Mouse (Mus musculus) kidney, postnatal 0 days (tissue): ENCODE measurements at regions not wholly inside any gene's neighbourhood (a gene's known extent, or its start where the extent isn't known, plus 50 kb on each side); places are given as distances from the start of the nearest gene placed in this dataset.
"Not testable (repeated sequence)": the region's sequence is repeated elsewhere in the genome, so short reads cannot be mapped to it uniquely, and the experiment has no call there.

Source experiments
- ATAC-seq: fragments of 200-750 bp; cut with Nextera tagmentation; replicated peaks from 2 replicates; pipeline ENCODE4 v1.8.0; 2017; ENCODE audit warnings: low read depth, moderate number of reproducible peaks, moderate TSS enrichment, moderate library complexity; ENCODE audit not compliant: low FRiP score
- DNase-seq: peaks from one replicate; pipeline ENCODE4 v3.0.0-alpha.2; 2016; ENCODE audit warnings: low spot score
- H3K27ac ChIP-seq: fragments of 300-500 bp; sonication (generic); 2 replicates; pipeline ENCODE4 v1.5.1; 2014; ENCODE audit warnings: mild to moderate bottlenecking
- H3K27me3 ChIP-seq: fragments of 300-500 bp; sonication (generic); 2 replicates; pipeline ENCODE4 v1.6.1; 2014; ENCODE audit warnings: low read length, mixed read lengths; ENCODE audit not compliant: insufficient read depth
- H3K36me3 ChIP-seq: fragments of 300-500 bp; sonication (generic); 2 replicates; pipeline ENCODE4 v1.6.1; 2014; ENCODE audit warnings: low read length, mixed read lengths; ENCODE audit not compliant: insufficient read depth
- H3K4me1 ChIP-seq: fragments of 300-500 bp; sonication (generic); replicated peaks from 2 replicates; pipeline ENCODE4 v1.6.1; 2014; ENCODE audit warnings: antibody characterized with exemption, low read length, mixed read lengths; ENCODE audit not compliant: insufficient read depth
- H3K4me2 ChIP-seq: fragments of 300-500 bp; sonication (generic); 2 replicates; pipeline ENCODE4 v1.6.1; 2014; ENCODE audit warnings: mild to moderate bottlenecking, low read length, moderate library complexity, mixed read lengths
- H3K4me3 ChIP-seq: fragments of 300-500 bp; sonication (generic); replicated peaks from 2 replicates; pipeline ENCODE4 v1.5.1; 2014; ENCODE audit warnings: low read depth, low read length
- H3K9ac ChIP-seq: fragments of 300-500 bp; sonication (generic); 2 replicates; pipeline ENCODE4 v1.6.1; 2014; ENCODE audit warnings: low read depth, low read length
- H3K9me3 ChIP-seq: fragments of 300-500 bp; sonication (generic); replicated peaks from 2 replicates; pipeline ENCODE4 v1.6.1; 2016; ENCODE audit warnings: low read length, inconsistent platforms, mixed read lengths
- CTCF ChIP-seq: IDR thresholded peaks from 2 replicates; pipeline ENCODE4 v1.5.1; 2016; ENCODE audit warnings: antibody characterized with exemption, low read depth, mild to moderate bottlenecking, moderate library complexity
- WGBS: fragments of 180-500 bp; shearing (Covaris S2); extraction: QIAGEN DNeasy Blood & Tissue Kit; methylation state at CpG from one replicate; pipeline ENCODE4 v1.1.7; 2014; 5-methylcytosine and 5-hydroxymethylcytosine counted together

GRCm38 (mm10) chr15:43624431-43624965, 3490.3 kb downstream of the 9330182O14Rik start:
- WGBS = 66% methylated on average over 2 of the region's 2 CpGs
- ATAC-seq = no peak

GRCm38 (mm10) chr15:43625021-43625510, 3490.9 kb downstream of the 9330182O14Rik start:
- no peak overlapping the region for H3K27ac ChIP-seq
- 52% methylated on average over 4 of the region's 4 CpGs for WGBS
- H3K9me3 ChIP-seq = no peaks in the 10 kb centered on the region
- H3K4me1 ChIP-seq = no peaks in the 10 kb centered on the region
- no peak overlapping the region for H3K4me3 ChIP-seq
- no peaks in the 10 kb centered on the region for H3K36me3 ChIP-seq
- H3K9ac ChIP-seq = no peak overlapping the region
- no peak for ATAC-seq
- no peaks in the 10 kb centered on the region for H3K27me3 ChIP-seq
- no peak overlapping the region for H3K4me2 ChIP-seq
- no peak for TF ChIP-seq CTCF
- DNase-seq = no peak

More at GRCm38 (mm10) chr15:43624431-43624965, 3490.3 kb downstream of the 9330182O14Rik start:
- H3K4me1 ChIP-seq = no peaks in the 10 kb centered on the region
- DNase-seq = no peak
- TF ChIP-seq CTCF = no peak
- no peak overlapping the region for H3K4me2 ChIP-seq
- no peaks in the 10 kb centered on the region for H3K36me3 ChIP-seq
- H3K4me3 ChIP-seq = no peak overlapping the region
- H3K27ac ChIP-seq = no peak overlapping the region
- H3K9ac ChIP-seq = no peak overlapping the region
- H3K9me3 ChIP-seq = no peaks in the 10 kb centered on the region
- no peaks in the 10 kb centered on the region for H3K27me3 ChIP-seq

GRCm38 (mm10) chr15:43650818-43651500, 3516.8 kb downstream of the 9330182O14Rik start:
- no peak for TF ChIP-seq CTCF
- H3K4me3 ChIP-seq = no peak overlapping the region
- no peaks in the 10 kb centered on the region for H3K36me3 ChIP-seq
- H3K4me1 ChIP-seq = no peaks in the 10 kb centered on the region
- H3K9ac ChIP-seq = no peak overlapping the region
- DNase-seq (no peak), ATAC-seq (no peak)
- H3K27ac ChIP-seq = no peak overlapping the region
- WGBS = 80% methylated on average over 2 of the region's 2 CpGs
- H3K9me3 ChIP-seq = no peaks in the 10 kb centered on the region
- no peaks in the 10 kb centered on the region for H3K27me3 ChIP-seq
- no peak overlapping the region for H3K4me2 ChIP-seq

- ATAC-seq (no peak), DNase-seq (no peak)
- H3K9ac ChIP-seq = no peak overlapping the region
- H3K9me3 ChIP-seq = no peaks in the 10 kb centered on the region
- no peak overlapping the region for H3K4me3 ChIP-seq
- no peaks in the 10 kb centered on the region for H3K27me3 ChIP-seq
- H3K4me2 ChIP-seq = no peak overlapping the region
- 76% methylated on average over 1 of the region's 1 CpGs for WGBS
- H3K36me3 ChIP-seq = no peaks in the 10 kb centered on the region
- H3K27ac ChIP-seq = no peak overlapping the region
- H3K4me1 ChIP-seq = no peaks in the 10 kb centered on the region
- no peak for TF ChIP-seq CTCF
Observed at GRCm38 (mm10) chr15:43663648-43664047, 3529.5 kb downstream of the 9330182O14Rik start.

- WGBS = 38% methylated on average over 1 of the region's 1 CpGs
- no peaks in the 10 kb centered on the region for H3K9me3 ChIP-seq
Observed at GRCm38 (mm10) chr15:43678844-43679243, 3544.7 kb downstream of the 9330182O14Rik start.

GRCm38 (mm10) chr15:43682176-43682575, 3548.0 kb downstream of the 9330182O14Rik start:
- Histone ChIP-seq H3K4me2 (no peak overlapping the region), H3K9me3 (no peaks in the 10 kb centered on the region), H3K27me3 (no peaks in the 10 kb centered on the region), H3K9ac (no peak overlapping the region), H3K36me3 (no peaks in the 10 kb centered on the region), H3K27ac (no peak overlapping the region), H3K4me1 (no peaks in the 10 kb centered on the region), H3K4me3 (no peak overlapping the region)
- no peak for DNase-seq
- WGBS = 80% methylated on average over 2 of the region's 2 CpGs
- no peak for ATAC-seq
- no peak for TF ChIP-seq CTCF

More at GRCm38 (mm10) chr15:43678844-43679243, 3544.7 kb downstream of the 9330182O14Rik start:
- ATAC-seq (no peak), DNase-seq (no peak)
- Histone ChIP-seq H3K27me3 (no peaks in the 10 kb centered on the region), H3K4me3 (no peak overlapping the region), H3K27ac (no peak overlapping the region), H3K4me1 (no peaks in the 10 kb centered on the region), H3K36me3 (no peaks in the 10 kb centered on the region), H3K4me2 (no peak overlapping the region), H3K9ac (no peak overlapping the region)
- no peak for TF ChIP-seq CTCF

GRCm38 (mm10) chr15:43691998-43692397, 3557.8 kb downstream of the 9330182O14Rik start:
- H3K27ac ChIP-seq, H3K27me3 ChIP-seq, H3K4me2 ChIP-seq, DNase-seq, H3K4me3 ChIP-seq, H3K9ac ChIP-seq, ATAC-seq, H3K4me1 ChIP-seq, H3K9me3 ChIP-seq, H3K36me3 ChIP-seq: not testable (repeated sequence)
